Mouse (Mus musculus) forebrain, embryonic 11.5 days (tissue): Measurements from ENCODE around the gene Ccnd3. TPM values are rescaled to one million over a fixed set of nuclear protein-coding genes. Genes with fewer than 3 reads are reported as not detected.

ENCODE experiments used
- ATAC-seq: fragments of 200-750 bp; cut with Nextera tagmentation; replicated peaks from 2 replicates; pipeline ENCODE4 v1.8.0; 2017; ENCODE audit warnings: moderate TSS enrichment; ENCODE audit not compliant: low FRiP score
- DNase-seq: peaks from one replicate; pipeline ENCODE4 v3.0.0-alpha.2; 2017; ENCODE audit warnings: low spot score
- H3K27ac ChIP-seq: fragments of 300-500 bp; sonication (generic); 2 replicates; pipeline ENCODE4 v1.5.1; 2014; ENCODE audit warnings: low read depth, low read length
- H3K27me3 ChIP-seq: fragments of 300-500 bp; sonication (generic); 2 replicates; pipeline ENCODE4 v1.6.1; 2014; ENCODE audit warnings: mild to moderate bottlenecking, low read length, mixed read lengths; ENCODE audit not compliant: control insufficient read depth, insufficient read depth
- H3K36me3 ChIP-seq: fragments of 300-500 bp; sonication (generic); 2 replicates; pipeline ENCODE4 v1.6.1; 2014; ENCODE audit warnings: mild to moderate bottlenecking, low read length, moderate library complexity, mixed read lengths; ENCODE audit not compliant: control insufficient read depth, insufficient read depth
- H3K4me1 ChIP-seq: fragments of 300-500 bp; sonication (generic); replicated peaks from 2 replicates; pipeline ENCODE4 v1.6.1; 2014; ENCODE audit warnings: low read length, mixed read lengths; ENCODE audit not compliant: control insufficient read depth, insufficient read depth
- H3K4me2 ChIP-seq: fragments of 300-500 bp; sonication (generic); 2 replicates; pipeline ENCODE4 v1.6.1; 2014; ENCODE audit warnings: low read depth, mild to moderate bottlenecking, low read length, moderate library complexity, mixed read lengths; ENCODE audit not compliant: severe bottlenecking
- H3K4me3 ChIP-seq: fragments of 300-500 bp; sonication (generic); 2 replicates; pipeline ENCODE4 v1.5.1; 2014; ENCODE audit warnings: low read depth, low read length
- H3K9ac ChIP-seq: fragments of 300-500 bp; sonication (generic); 2 replicates; pipeline ENCODE4 v1.6.1; 2014; ENCODE audit warnings: low read length
- H3K9me3 ChIP-seq: fragments of 300-500 bp; sonication (generic); 2 replicates; pipeline ENCODE4 v1.6.1; 2016; ENCODE audit warnings: low read length, mixed read lengths; ENCODE audit not compliant: control insufficient read depth
- WGBS: fragments of 180-500 bp; shearing (Covaris S2); extraction: QIAGEN DNeasy Blood & Tissue Kit; methylation state at CpG from one replicate; pipeline ENCODE4 v1.1.7; 2014; 5-methylcytosine and 5-hydroxymethylcytosine counted together
- polyA plus RNA-seq: library from polyadenylated mRNA; unstranded; fragments of >200 nt; fragmentation: Nextera tagmentation; extraction: Ambion mirVana; gene quantifications from 2 replicates; pipeline ENCODE4 v1.2.1, GENCODE M21; 2014

Gene Ccnd3
- polyA plus RNA-seq, 1 experiment from 2014 or later, result 253 TPM

DNA sequence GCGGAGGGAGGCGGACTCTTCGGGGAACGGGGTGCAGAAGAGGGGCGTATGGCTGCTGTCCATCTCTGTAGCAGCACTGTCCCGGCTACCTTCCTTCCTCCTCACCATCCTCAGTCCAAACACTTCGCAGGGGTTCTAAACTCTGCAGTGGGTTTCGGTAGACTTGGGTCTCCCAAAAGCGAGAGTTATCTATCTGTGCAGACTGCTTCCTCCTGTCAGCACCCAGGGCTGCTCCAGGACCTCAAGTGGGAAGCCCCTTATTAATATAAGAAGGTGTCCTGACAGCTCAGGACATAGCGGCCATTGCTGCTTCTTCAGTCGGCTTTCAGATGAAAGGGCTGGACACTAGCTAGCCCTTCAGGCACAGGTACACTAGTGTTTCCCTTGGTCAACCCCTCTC is 39.8 kb upstream of the Ccnd3 start:
- H3K36me3 ChIP-seq, result no peaks in the 10 kb centered on the region
- no peak overlapping the region for H3K9ac ChIP-seq
- no peaks in the 10 kb centered on the region; the same call in 1 of the 2 replicates for H3K9me3 ChIP-seq
- WGBS, result 81% methylated on average over 11 of the region's 11 CpGs
- H3K4me3 ChIP-seq, result no peak overlapping the region
- H3K27ac ChIP-seq, result no peak overlapping the region
- ATAC-seq (no peak), DNase-seq (no peak)
- no peaks in the 10 kb centered on the region for H3K4me1 ChIP-seq
- no peak overlapping the region for H3K4me2 ChIP-seq
- peaks cover 26% of the 10 kb centered on the region for H3K27me3 ChIP-seq

DNA sequence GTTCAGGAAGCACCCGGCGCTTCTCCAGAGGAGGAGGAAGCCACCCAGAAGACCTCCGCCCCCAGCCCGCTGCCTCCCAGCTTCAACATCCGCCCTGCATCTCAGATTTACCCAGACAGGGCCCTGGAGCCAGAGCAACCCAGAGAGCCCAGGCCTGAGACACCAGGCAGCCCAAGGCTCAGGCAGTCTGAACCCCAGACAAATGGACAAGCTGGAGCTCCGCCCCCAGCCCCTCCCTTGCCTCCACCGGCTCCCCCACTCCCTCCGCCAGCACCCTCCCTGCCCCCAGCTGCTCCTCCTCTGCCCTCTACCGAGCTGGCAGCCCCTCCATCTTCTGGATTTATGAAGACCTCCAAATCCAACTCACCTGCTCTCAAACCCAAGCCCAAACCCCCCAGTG is 38.6 kb upstream of the Ccnd3 start:
- H3K4me1 ChIP-seq, result no peaks in the 10 kb centered on the region
- no peak overlapping the region for H3K27ac ChIP-seq
- no peak overlapping the region for H3K9ac ChIP-seq
- ATAC-seq (no peak), DNase-seq (peak; percentile 52)
- no peaks in the 10 kb centered on the region for H3K36me3 ChIP-seq
- no peak overlapping the region for H3K4me2 ChIP-seq
- no peaks in the 10 kb centered on the region; the same call in 1 of the 2 replicates for H3K9me3 ChIP-seq
- peaks cover 26% of the 10 kb centered on the region for H3K27me3 ChIP-seq
- no peak overlapping the region for H3K4me3 ChIP-seq
- 33% methylated on average over 9 of the region's 9 CpGs for WGBS

GRCm38 (mm10) chr17:47467659-47468058 is 37.2 kb upstream of the Ccnd3 start:
- Histone ChIP-seq H3K36me3 (no peaks in the 10 kb centered on the region), H3K27me3 (peaks cover 26% of the 10 kb centered on the region), H3K4me1 (no peaks in the 10 kb centered on the region), H3K4me3 (no peak overlapping the region), H3K9ac (no peak overlapping the region), H3K27ac (no peak overlapping the region), H3K9me3 (no peaks in the 10 kb centered on the region; the same call in 1 of the 2 replicates), H3K4me2 (no peak overlapping the region)
- no peak for ATAC-seq
- 55% methylated on average over 11 of the region's 11 CpGs for WGBS
- DNase-seq, result peak; percentile 53

- no peaks in the 10 kb centered on the region; the same call in 1 of the 2 replicates for H3K9me3 ChIP-seq
- no peaks in the 10 kb centered on the region for H3K36me3 ChIP-seq
- H3K4me2 ChIP-seq, result peak overlapping the region; percentile 34; the same call in 1 of the 2 replicates
- peak; percentile 56 for DNase-seq
- H3K27me3 ChIP-seq, result peaks cover 26% of the 10 kb centered on the region
- WGBS, result 18% methylated on average over 14 of the region's 14 CpGs
- ATAC-seq, result no peak
- H3K27ac ChIP-seq, result no peak overlapping the region
- peak overlapping the region; percentile 9; the same call in 1 of the 2 replicates for H3K9ac ChIP-seq
- no peaks in the 10 kb centered on the region for H3K4me1 ChIP-seq
- peak overlapping the region; percentile 8; the same call in 1 of the 2 replicates for H3K4me3 ChIP-seq
Measured at GRCm38 (mm10) chr17:47468063-47468462, 36.8 kb upstream of the Ccnd3 start.

DNA sequence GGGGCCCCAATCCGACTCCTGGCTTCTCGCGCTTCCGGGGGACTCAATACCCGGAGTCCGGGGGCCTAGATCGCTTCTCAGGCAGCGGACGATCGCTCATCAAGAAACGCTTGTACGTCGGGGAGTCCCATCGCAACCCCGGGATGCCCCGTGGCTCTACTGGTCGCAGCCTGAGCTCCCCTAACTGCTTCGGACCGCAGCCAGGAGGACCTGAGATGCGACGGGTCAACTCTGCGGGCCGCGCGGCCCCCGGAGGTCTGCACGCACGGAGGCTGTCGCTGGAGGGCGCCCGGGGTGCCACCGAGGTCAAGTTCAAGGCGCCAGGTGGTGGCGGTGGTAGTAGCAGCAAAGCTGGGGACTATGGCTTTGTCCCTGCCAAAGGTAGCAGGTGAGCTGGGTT is 36.4 kb upstream of the Ccnd3 start:
- 4% methylated on average over 34 of the region's 34 CpGs for WGBS
- H3K27me3 ChIP-seq, result peaks cover 26% of the 10 kb centered on the region
- H3K27ac ChIP-seq, result no peak overlapping the region
- ATAC-seq (no peak), DNase-seq (peak; percentile 61)
- H3K4me2 ChIP-seq, result peak overlapping the region; percentile 34
- peak overlapping the region; percentile 8; the same call in 1 of the 2 replicates for H3K4me3 ChIP-seq
- H3K36me3 ChIP-seq, result no peaks in the 10 kb centered on the region
- no peaks in the 10 kb centered on the region for H3K4me1 ChIP-seq
- H3K9ac ChIP-seq, result peak overlapping the region; percentile 9; the same call in 1 of the 2 replicates
- H3K9me3 ChIP-seq, result no peaks in the 10 kb centered on the region; the same call in 1 of the 2 replicates

DNA sequence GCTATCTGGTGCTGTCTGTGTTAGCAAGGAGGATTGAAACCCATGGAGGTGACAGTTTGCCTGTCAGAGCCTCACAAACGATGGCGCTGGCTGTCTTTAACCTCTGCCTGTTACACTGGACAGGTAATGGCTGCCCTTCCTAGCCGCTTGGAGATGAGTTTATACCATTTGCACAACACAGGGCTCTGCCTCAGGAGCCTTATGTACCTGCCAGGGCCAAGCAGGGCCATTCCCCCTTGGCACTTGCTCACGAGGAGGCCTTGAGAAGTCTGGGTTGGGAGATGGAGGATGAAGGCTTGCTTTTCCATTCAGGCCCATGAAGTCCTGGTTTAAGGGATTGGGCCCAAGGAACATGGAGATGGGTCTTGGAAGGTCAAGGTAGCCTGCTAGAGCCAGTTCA is 35.2 kb upstream of the Ccnd3 start:
- Histone ChIP-seq H3K4me1 (no peaks in the 10 kb centered on the region), H3K4me3 (no peak overlapping the region), H3K27me3 (peaks cover 26% of the 10 kb centered on the region), H3K4me2 (no peak overlapping the region), H3K9me3 (no peaks in the 10 kb centered on the region; the same call in 1 of the 2 replicates), H3K36me3 (no peaks in the 10 kb centered on the region), H3K9ac (no peak overlapping the region), H3K27ac (no peak overlapping the region)
- ATAC-seq, result no peak
- no peak for DNase-seq
- 83% methylated on average over 4 of the region's 4 CpGs for WGBS

- DNase-seq (no peak), ATAC-seq (no peak)
- Histone ChIP-seq H3K36me3 (no peaks in the 10 kb centered on the region), H3K27me3 (peaks cover 26% of the 10 kb centered on the region), H3K4me3 (no peak overlapping the region), H3K9ac (no peak overlapping the region), H3K27ac (no peak overlapping the region), H3K4me1 (no peaks in the 10 kb centered on the region), H3K4me2 (no peak overlapping the region), H3K9me3 (no peaks in the 10 kb centered on the region; the same call in 1 of the 2 replicates)
- 91% methylated on average over 4 of the region's 4 CpGs for WGBS
Measured at GRCm38 (mm10) chr17:47470121-47470520, 34.7 kb upstream of the Ccnd3 start.

GRCm38 (mm10) chr17:47470686-47471085 is 34.2 kb upstream of the Ccnd3 start:
- Histone ChIP-seq H3K4me2 (no peak overlapping the region), H3K27me3 (peaks cover 26% of the 10 kb centered on the region), H3K9me3 (no peaks in the 10 kb centered on the region; the same call in 1 of the 2 replicates), H3K4me3 (no peak overlapping the region), H3K27ac (no peak overlapping the region), H3K9ac (no peak overlapping the region), H3K36me3 (no peaks in the 10 kb centered on the region), H3K4me1 (no peaks in the 10 kb centered on the region)
- no peak for DNase-seq
- 88% methylated on average over 5 of the region's 5 CpGs for WGBS
- no peak for ATAC-seq
